Mouse (Mus musculus) CD8-positive naive resting alpha-beta T cell, adult 57 days (primary cell): ENCODE measurements around the gene 1810049J17Rik. TPM values are rescaled to one million over a fixed set of nuclear protein-coding genes. Genes with fewer than 3 reads are reported as not detected.

Source experiments
- total RNA-seq: library from RNA; stranded (reverse); gene quantifications from one replicate; pipeline ENCODE4 v1.2.4, GENCODE M21; 2023

The 1810049J17Rik gene
- 2.7 TPM for total RNA-seq

GRCm38 (mm10) chr15:12321788-12322621 lies at the start of gene 1810049J17Rik:
Gene 1810049J17Rik, minus strand, starts transcription at chr15:12321899.

GRCm38 (mm10) chr15:12321091-12321787 lies 460 bp downstream of the 1810049J17Rik start, which contains the start of gene Golph3:
Gene Golph3, plus strand, starts transcription at chr15:12321450.

Other genes starting within 250 kb of the 1810049J17Rik start
- gene Zfr, start 204.1 kb downstream of the 1810049J17Rik start, total RNA-seq = 112 TPM
- gene Mtmr12, start 116.9 kb downstream of the 1810049J17Rik start, total RNA-seq = 62.2 TPM
- gene Golph3, start 449 bp downstream of the 1810049J17Rik start, total RNA-seq = 114 TPM